Mouse (Mus musculus): ENCODE results near the gene Ttll13. TPM values are rescaled to one million over a fixed set of nuclear protein-coding genes. Genes with fewer than 3 reads are reported as not detected.

The Ttll13 gene
- polyA plus RNA-seq (2014; fragmentation: Illumina TruSeq; extraction: RNeasy Lipid Tissue Mini Kit (QIAGEN cat#74804); ENCODE audit: insufficient read depth, low read depth, low replicate concordance), result 0.74 TPM

GRCm38 (mm10) chr7:80246148-80246721, at the start of gene Ttll13:
Ttll13 (plus strand) TSS chr7:80246376.

GRCm38 (mm10) chr7:80232489-80233029, 13.6 kb upstream of the Ttll13 start, which contains the start of the genes Cib1 and Gdpgp1:
Cib1 (minus strand) TSS chr7:80232813.
Gdpgp1 (plus strand) TSS chr7:80232865.

GRCm38 (mm10) chr7:80260625-80261371, 14.6 kb downstream of the Ttll13 start, which contains the start of gene Ngrn:
Ngrn (plus strand) TSS chr7:80261215.

GRCm38 (mm10) chr7:80268897-80269750, 22.9 kb downstream of the Ttll13 start, which contains the start of gene Vps33b:
Vps33b (plus strand) TSS chr7:80269649.

GRCm38 (mm10) chr7:80294062-80294763, 48.0 kb downstream of the Ttll13 start, which contains the start of gene Prc1:
Prc1 (plus strand) TSS chr7:80294450.

Other genes starting within 250 kb of the Ttll13 start
- 9.3 TPM for gene Zfp710, start 221.6 kb upstream of the Ttll13 start, polyA plus RNA-seq (2014; fragmentation: Illumina TruSeq; extraction: RNeasy Lipid Tissue Mini Kit (QIAGEN cat#74804); ENCODE audit: insufficient read depth, low read depth, low replicate concordance)
- gene Idh2, start 131.0 kb upstream of the Ttll13 start, polyA plus RNA-seq (2014; fragmentation: Illumina TruSeq; extraction: RNeasy Lipid Tissue Mini Kit (QIAGEN cat#74804); ENCODE audit: insufficient read depth, low read depth, low replicate concordance), result 115 TPM
- 4.1 TPM for gene Sema4b, start 59.5 kb upstream of the Ttll13 start, polyA plus RNA-seq (2014; fragmentation: Illumina TruSeq; extraction: RNeasy Lipid Tissue Mini Kit (QIAGEN cat#74804); ENCODE audit: insufficient read depth, low read depth, low replicate concordance)
- 95.7 TPM for gene Cib1, start 13.6 kb upstream of the Ttll13 start, polyA plus RNA-seq (2014; fragmentation: Illumina TruSeq; extraction: RNeasy Lipid Tissue Mini Kit (QIAGEN cat#74804); ENCODE audit: insufficient read depth, low read depth, low replicate concordance)
- gene Gdpgp1, start 13.5 kb upstream of the Ttll13 start, polyA plus RNA-seq (2014; fragmentation: Illumina TruSeq; extraction: RNeasy Lipid Tissue Mini Kit (QIAGEN cat#74804); ENCODE audit: insufficient read depth, low read depth, low replicate concordance), result 1.6 TPM
- gene Ngrn, start 14.8 kb downstream of the Ttll13 start, polyA plus RNA-seq (2014; fragmentation: Illumina TruSeq; extraction: RNeasy Lipid Tissue Mini Kit (QIAGEN cat#74804); ENCODE audit: insufficient read depth, low read depth, low replicate concordance), result 36.1 TPM
- 7.7 TPM for gene Vps33b, start 23.3 kb downstream of the Ttll13 start, polyA plus RNA-seq (2014; fragmentation: Illumina TruSeq; extraction: RNeasy Lipid Tissue Mini Kit (QIAGEN cat#74804); ENCODE audit: insufficient read depth, low read depth, low replicate concordance)
- 1.7 TPM for gene Prc1, start 48.1 kb downstream of the Ttll13 start, polyA plus RNA-seq (2014; fragmentation: Illumina TruSeq; extraction: RNeasy Lipid Tissue Mini Kit (QIAGEN cat#74804); ENCODE audit: insufficient read depth, low read depth, low replicate concordance)
- gene Rccd1, start 78.1 kb downstream of the Ttll13 start, polyA plus RNA-seq (2014; fragmentation: Illumina TruSeq; extraction: RNeasy Lipid Tissue Mini Kit (QIAGEN cat#74804); ENCODE audit: insufficient read depth, low read depth, low replicate concordance), result 7.9 TPM
- 26.9 TPM for gene Unc45a, start 94.6 kb downstream of the Ttll13 start, polyA plus RNA-seq (2014; fragmentation: Illumina TruSeq; extraction: RNeasy Lipid Tissue Mini Kit (QIAGEN cat#74804); ENCODE audit: insufficient read depth, low read depth, low replicate concordance)
- gene Hddc3, start 96.7 kb downstream of the Ttll13 start, polyA plus RNA-seq (2014; fragmentation: Illumina TruSeq; extraction: RNeasy Lipid Tissue Mini Kit (QIAGEN cat#74804); ENCODE audit: insufficient read depth, low read depth, low replicate concordance), result 11.1 TPM
- 13.0 TPM for gene Man2a2, start 125.0 kb downstream of the Ttll13 start, polyA plus RNA-seq (2014; fragmentation: Illumina TruSeq; extraction: RNeasy Lipid Tissue Mini Kit (QIAGEN cat#74804); ENCODE audit: insufficient read depth, low read depth, low replicate concordance)
- gene Fes, start 141.6 kb downstream of the Ttll13 start, polyA plus RNA-seq (2014; fragmentation: Illumina TruSeq; extraction: RNeasy Lipid Tissue Mini Kit (QIAGEN cat#74804); ENCODE audit: insufficient read depth, low read depth, low replicate concordance), result 15.8 TPM
- 29.6 TPM for gene Furin, start 159.1 kb downstream of the Ttll13 start, polyA plus RNA-seq (2014; fragmentation: Illumina TruSeq; extraction: RNeasy Lipid Tissue Mini Kit (QIAGEN cat#74804); ENCODE audit: insufficient read depth, low read depth, low replicate concordance)